Mouse (Mus musculus): ENCODE results near the gene Glb1. TPM values are rescaled to one million over a fixed set of nuclear protein-coding genes. Genes with fewer than 3 reads are reported as not detected.

The Glb1 gene
- polyA plus RNA-seq, 1 experiment from 2014 or later: 148 TPM

GRCm38 (mm10) chr9:114480940-114481339 is 80.1 kb downstream of the Glb1 start:
- Histone ChIP-seq H3K79me2 (ENCODE audit: inconsistent target) (no peaks in the 10 kb centered on the region), H3K4me3 (ENCODE audit: inconsistent target) (no peak overlapping the region), H3K27ac (no peak overlapping the region), H3K36me3 (ENCODE audit: inconsistent target) (no peaks in the 10 kb centered on the region)
- WGBS (ENCODE audit: missing documents): 84% methylated on average over 3 of the region's 3 CpGs

- Histone ChIP-seq H3K4me3 (ENCODE audit: inconsistent target) (no peak overlapping the region), H3K27ac (no peak overlapping the region), H3K36me3 (ENCODE audit: inconsistent target) (no peaks in the 10 kb centered on the region), H3K79me2 (ENCODE audit: inconsistent target) (no peaks in the 10 kb centered on the region)
- 83% methylated on average over 5 of the region's 5 CpGs for WGBS (ENCODE audit: missing documents)
Observed at GRCm38 (mm10) chr9:114484771-114485170, 83.9 kb downstream of the Glb1 start.

- WGBS (ENCODE audit: missing documents): 95% methylated on average over 4 of the region's 4 CpGs
- H3K79me2 ChIP-seq (ENCODE audit: inconsistent target): no peaks in the 10 kb centered on the region
Observed at GRCm38 (mm10) chr9:114486808-114487207, 85.9 kb downstream of the Glb1 start.

GRCm38 (mm10) chr9:114487481-114488258 is 86.8 kb downstream of the Glb1 start:
- Histone ChIP-seq H3K4me3 (ENCODE audit: inconsistent target) (no peak overlapping the region), H3K27ac (no peak overlapping the region), H3K79me2 (ENCODE audit: inconsistent target) (no peaks in the 10 kb centered on the region), H3K36me3 (ENCODE audit: inconsistent target) (no peaks in the 10 kb centered on the region)
- 72% methylated on average over 23 of the region's 23 CpGs for WGBS (ENCODE audit: missing documents)

More at GRCm38 (mm10) chr9:114486808-114487207, 85.9 kb downstream of the Glb1 start:
- no peak overlapping the region for H3K27ac ChIP-seq
- no peaks in the 10 kb centered on the region for H3K36me3 ChIP-seq (ENCODE audit: inconsistent target)
- no peak overlapping the region for H3K4me3 ChIP-seq (ENCODE audit: inconsistent target)

GRCm38 (mm10) chr9:114496469-114496868 is 95.6 kb downstream of the Glb1 start:
- Histone ChIP-seq H3K4me3 (ENCODE audit: inconsistent target) (no peak overlapping the region), H3K36me3 (ENCODE audit: inconsistent target) (no peaks in the 10 kb centered on the region), H3K27ac (no peak overlapping the region), H3K79me2 (ENCODE audit: inconsistent target) (no peaks in the 10 kb centered on the region)
- 42% methylated on average over 7 of the region's 7 CpGs for WGBS (ENCODE audit: missing documents)

- H3K79me2 ChIP-seq (ENCODE audit: inconsistent target): no peaks in the 10 kb centered on the region
- H3K27ac ChIP-seq: no peak overlapping the region
- no peaks in the 10 kb centered on the region for H3K36me3 ChIP-seq (ENCODE audit: inconsistent target)
Observed at GRCm38 (mm10) chr9:114498218-114498617, 97.3 kb downstream of the Glb1 start.

GRCm38 (mm10) chr9:114499783-114500515 is 99.1 kb downstream of the Glb1 start:
- Histone ChIP-seq H3K36me3 (ENCODE audit: inconsistent target) (no peaks in the 10 kb centered on the region), H3K4me3 (ENCODE audit: inconsistent target) (no peak overlapping the region), H3K27ac (no peak overlapping the region), H3K79me2 (ENCODE audit: inconsistent target) (no peaks in the 10 kb centered on the region)
- WGBS (ENCODE audit: missing documents): 26% methylated on average over 15 of the region's 15 CpGs

More at GRCm38 (mm10) chr9:114498218-114498617, 97.3 kb downstream of the Glb1 start:
- H3K4me3 ChIP-seq (ENCODE audit: inconsistent target): no peak overlapping the region
- 10% methylated on average over 11 of the region's 11 CpGs for WGBS (ENCODE audit: missing documents)

- Histone ChIP-seq H3K4me3 (ENCODE audit: inconsistent target) (no peak overlapping the region), H3K36me3 (ENCODE audit: inconsistent target) (no peaks in the 10 kb centered on the region)
- WGBS (ENCODE audit: missing documents): 63% methylated on average over 7 of the region's 7 CpGs
Observed at GRCm38 (mm10) chr9:114501111-114501510, 100.2 kb downstream of the Glb1 start.

GRCm38 (mm10) chr9:114501913-114502312 is 101.0 kb downstream of the Glb1 start:
- Histone ChIP-seq H3K36me3 (ENCODE audit: inconsistent target) (no peaks in the 10 kb centered on the region), H3K27ac (no peak overlapping the region), H3K79me2 (ENCODE audit: inconsistent target) (no peaks in the 10 kb centered on the region), H3K4me3 (ENCODE audit: inconsistent target) (no peak overlapping the region)
- 98% methylated on average over 11 of the region's 11 CpGs for WGBS (ENCODE audit: missing documents)

More at GRCm38 (mm10) chr9:114501111-114501510, 100.2 kb downstream of the Glb1 start:
- no peak overlapping the region for H3K27ac ChIP-seq
- no peaks in the 10 kb centered on the region for H3K79me2 ChIP-seq (ENCODE audit: inconsistent target)

GRCm38 (mm10) chr9:114502711-114503427 is 102.0 kb downstream of the Glb1 start:
- Histone ChIP-seq H3K79me2 (ENCODE audit: inconsistent target) (no peaks in the 10 kb centered on the region), H3K27ac (no peak overlapping the region), H3K36me3 (ENCODE audit: inconsistent target) (no peaks in the 10 kb centered on the region), H3K4me3 (ENCODE audit: inconsistent target) (no peak overlapping the region)
- WGBS (ENCODE audit: missing documents): 45% methylated on average over 15 of the region's 15 CpGs

GRCm38 (mm10) chr9:114504816-114505215 is 103.9 kb downstream of the Glb1 start, which contains the start of gene Ccr4:
Gene Ccr4 (minus strand): TSS chr9:114504916.
- H3K27ac ChIP-seq: no peak within 1 kb of the TSS
- H3K79me2 ChIP-seq (ENCODE audit: inconsistent target): no peaks in the 10 kb centered on the region
- 92% methylated on average over 9 of the region's 9 CpGs for WGBS (ENCODE audit: missing documents)
- no peaks in the 10 kb centered on the region for H3K36me3 ChIP-seq (ENCODE audit: inconsistent target)
- no peak within 1 kb of the TSS for H3K4me3 ChIP-seq (ENCODE audit: inconsistent target)

- Histone ChIP-seq H3K36me3 (ENCODE audit: inconsistent target) (no peaks in the 10 kb centered on the region), H3K79me2 (ENCODE audit: inconsistent target) (no peaks in the 10 kb centered on the region), H3K4me3 (ENCODE audit: inconsistent target) (no peak overlapping the region), H3K27ac (no peak overlapping the region)
- 40% methylated on average over 4 of the region's 4 CpGs for WGBS (ENCODE audit: missing documents)
Observed at GRCm38 (mm10) chr9:114506564-114506963, 105.7 kb downstream of the Glb1 start.

GRCm38 (mm10) chr9:114507421-114507820 is 106.5 kb downstream of the Glb1 start:
- Histone ChIP-seq H3K36me3 (ENCODE audit: inconsistent target) (no peaks in the 10 kb centered on the region), H3K79me2 (ENCODE audit: inconsistent target) (no peaks in the 10 kb centered on the region), H3K27ac (no peak overlapping the region), H3K4me3 (ENCODE audit: inconsistent target) (no peak overlapping the region)
- WGBS (ENCODE audit: missing documents): 15% methylated on average over 9 of the region's 9 CpGs

GRCm38 (mm10) chr9:114509785-114510184 is 108.9 kb downstream of the Glb1 start:
- Histone ChIP-seq H3K36me3 (ENCODE audit: inconsistent target) (no peaks in the 10 kb centered on the region), H3K79me2 (ENCODE audit: inconsistent target) (no peaks in the 10 kb centered on the region), H3K4me3 (ENCODE audit: inconsistent target) (no peak overlapping the region), H3K27ac (no peak overlapping the region)
- 69% methylated on average over 9 of the region's 9 CpGs for WGBS (ENCODE audit: missing documents)

All from macrophage (primary cell).